Mouse (Mus musculus): ENCODE results near the gene Rnf130. TPM values are rescaled to one million over a fixed set of nuclear protein-coding genes. Genes with fewer than 3 reads are reported as not detected.

The Rnf130 gene
- polyA plus RNA-seq, 2 experiments, result 16.0 to 36.3 TPM

DNA sequence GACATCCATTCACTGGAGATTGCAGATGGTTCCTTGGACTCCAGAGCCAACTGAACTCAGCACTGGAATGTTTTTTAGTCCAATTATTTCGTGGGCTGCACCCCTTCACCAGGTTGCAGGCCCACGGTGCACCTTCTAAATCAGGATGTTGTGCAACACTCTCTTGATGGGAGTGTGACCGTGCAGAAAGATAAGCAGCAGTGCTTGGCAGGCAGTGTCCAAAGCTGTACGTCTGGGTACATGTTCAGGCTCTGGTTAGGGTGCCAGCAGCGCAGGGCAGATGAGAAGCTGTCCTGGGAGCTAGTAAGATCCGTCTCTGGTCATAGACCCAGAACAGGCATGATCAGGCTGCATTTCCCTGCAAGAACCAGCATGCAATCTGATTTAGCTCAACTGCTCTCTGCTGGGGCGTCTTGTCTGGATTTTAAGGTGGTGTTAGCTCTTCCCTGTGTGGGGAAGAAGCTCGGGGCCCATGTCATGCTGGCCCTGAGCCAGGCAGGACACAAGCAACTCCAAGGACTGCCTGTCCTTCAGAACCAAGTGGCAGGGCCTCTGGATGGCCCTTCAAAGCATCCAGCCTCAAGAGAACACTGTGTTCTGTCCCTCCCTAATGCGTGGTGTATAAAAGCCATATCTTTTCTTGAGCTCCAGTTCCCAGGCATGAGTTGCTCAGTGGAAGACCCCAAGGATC is 122.3 kb downstream of the Rnf130 start:
- Histone ChIP-seq H3K27me3 (ENCODE audit: control insufficient read depth, insufficient read depth, low read length) (no peaks in the 10 kb centered on the region), H3K27ac (no peak overlapping the region), H3K9ac (replicated peaks) (no peak overlapping the region), H3K36me3 (replicated peaks; ENCODE audit: control insufficient read depth, insufficient read depth, low read depth) (peaks cover 15% of the 10 kb centered on the region), H3K9me3 (ENCODE audit: control insufficient read depth, low read length) (no peaks in the 10 kb centered on the region), H3K4me2 (ENCODE audit: low read depth) (no peak overlapping the region), H3K4me3 (ENCODE audit: insufficient read depth in 1 of 2, low read depth in 2 of 2, low read length in 2 of 2) (no peak overlapping the region), H3K4me1 (replicated peaks; ENCODE audit: control insufficient read depth in 2 of 2, insufficient read depth in 2 of 2, low read length in 1 of 2) (no peaks in the 10 kb centered on the region)
- 51% methylated on average over 9 of the region's 9 CpGs for WGBS (ENCODE audit: insufficient replicate concordance)
- TF ChIP-seq CTCF (IDR thresholded peaks at IDR 0.05; ENCODE audit: low read depth) (no peak), EP300 (IDR thresholded peaks at IDR 0.05; ENCODE audit: low read depth) (no peak)
- ATAC-seq (ENCODE audit: insufficient read depth) (no peak), DNase-seq (ENCODE audit: low read depth in 3 of 3, low spot score in 3 of 3) (no peak)

DNA sequence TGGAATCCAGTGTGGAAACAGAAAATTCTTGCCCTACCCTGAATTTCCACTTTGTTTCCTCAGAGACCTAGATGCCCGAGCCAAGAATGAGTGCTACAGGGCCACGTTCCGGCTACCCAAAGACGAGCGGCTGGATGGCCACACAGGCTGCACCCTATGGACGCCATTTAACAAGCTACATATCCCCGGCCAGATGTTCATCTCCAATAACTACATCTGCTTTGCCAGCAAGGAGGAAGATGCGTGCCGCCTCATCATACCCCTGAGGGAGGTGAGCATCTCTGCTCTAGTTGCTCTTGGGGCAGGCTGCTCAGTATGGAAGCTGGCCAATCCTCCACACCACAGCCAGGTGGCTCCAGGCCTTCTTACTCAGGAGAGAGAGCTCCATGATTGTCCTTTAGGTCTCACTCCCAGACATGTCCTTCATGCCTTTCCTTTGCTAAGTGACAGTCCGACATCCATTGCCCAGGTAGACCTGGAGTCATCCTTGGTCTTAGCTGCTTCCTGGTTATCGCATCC is 122.9 kb downstream of the Rnf130 start:
- H3K4me3 ChIP-seq (ENCODE audit: insufficient read depth in 1 of 2, low read depth in 2 of 2, low read length in 2 of 2), result no peak overlapping the region
- ATAC-seq (ENCODE audit: insufficient read depth) (no peak), DNase-seq (ENCODE audit: low read depth in 3 of 3, low spot score in 3 of 3) (no peak)
- H3K27me3 ChIP-seq (ENCODE audit: control insufficient read depth, insufficient read depth, low read length), result no peaks in the 10 kb centered on the region
- no peak overlapping the region for H3K27ac ChIP-seq
- 78% methylated on average over 11 of the region's 11 CpGs for WGBS (ENCODE audit: insufficient replicate concordance)
- no peak overlapping the region for H3K9ac ChIP-seq (replicated peaks)
- TF ChIP-seq CTCF (IDR thresholded peaks at IDR 0.05; ENCODE audit: low read depth) (0 out of 2 replicates have a peak, but pooled peaks have one; percentile 2), EP300 (IDR thresholded peaks at IDR 0.05; ENCODE audit: low read depth) (no peak)
- H3K4me2 ChIP-seq (ENCODE audit: low read depth), result no peak overlapping the region
- H3K36me3 ChIP-seq (replicated peaks; ENCODE audit: control insufficient read depth, insufficient read depth, low read depth), result peaks cover 15% of the 10 kb centered on the region
- no peaks in the 10 kb centered on the region for H3K9me3 ChIP-seq (ENCODE audit: control insufficient read depth, low read length)
- H3K4me1 ChIP-seq (replicated peaks; ENCODE audit: control insufficient read depth in 2 of 2, insufficient read depth in 2 of 2, low read length in 1 of 2), result no peaks in the 10 kb centered on the region

- no peak for TF ChIP-seq CTCF (IDR thresholded peaks at IDR 0.05; ENCODE audit: low read depth)
- TF ChIP-seq EP300 (IDR thresholded peaks at IDR 0.05; ENCODE audit: low read depth), result no peak
- Histone ChIP-seq H3K9ac (replicated peaks) (no peak overlapping the region), H3K27me3 (ENCODE audit: control insufficient read depth, insufficient read depth, low read length) (no peaks in the 10 kb centered on the region), H3K36me3 (replicated peaks; ENCODE audit: control insufficient read depth, insufficient read depth, low read depth) (peaks cover 15% of the 10 kb centered on the region), H3K9me3 (ENCODE audit: control insufficient read depth, low read length) (no peaks in the 10 kb centered on the region), H3K27ac (no peak overlapping the region), H3K4me1 (replicated peaks; ENCODE audit: control insufficient read depth in 2 of 2, insufficient read depth in 2 of 2, low read length in 1 of 2) (no peaks in the 10 kb centered on the region), H3K4me3 (ENCODE audit: insufficient read depth in 1 of 2, low read depth in 2 of 2, low read length in 2 of 2) (no peak overlapping the region), H3K4me2 (ENCODE audit: low read depth) (no peak overlapping the region)
- WGBS (ENCODE audit: insufficient replicate concordance), result 75% methylated on average over 7 of the region's 7 CpGs
- no peak for DNase-seq (ENCODE audit: low read depth in 3 of 3, low spot score in 3 of 3)
- ATAC-seq (ENCODE audit: insufficient read depth), result no peak
Measured at GRCm38 (mm10) chr11:50149200-50149599, 124.1 kb downstream of the Rnf130 start.

- DNase-seq (ENCODE audit: low read depth in 3 of 3, low spot score in 3 of 3) (no peak), ATAC-seq (ENCODE audit: insufficient read depth) (no peak)
- Histone ChIP-seq H3K27ac (no peak overlapping the region), H3K4me2 (ENCODE audit: low read depth) (no peak overlapping the region), H3K4me3 (ENCODE audit: insufficient read depth in 1 of 2, low read depth in 2 of 2, low read length in 2 of 2) (no peak overlapping the region), H3K36me3 (replicated peaks; ENCODE audit: control insufficient read depth, insufficient read depth, low read depth) (peaks cover 15% of the 10 kb centered on the region), H3K9ac (replicated peaks) (no peak overlapping the region), H3K9me3 (ENCODE audit: control insufficient read depth, low read length) (no peaks in the 10 kb centered on the region), H3K4me1 (replicated peaks; ENCODE audit: control insufficient read depth in 2 of 2, insufficient read depth in 2 of 2, low read length in 1 of 2) (no peaks in the 10 kb centered on the region), H3K27me3 (ENCODE audit: control insufficient read depth, insufficient read depth, low read length) (no peaks in the 10 kb centered on the region)
- 65% methylated on average over 9 of the region's 9 CpGs for WGBS (ENCODE audit: insufficient replicate concordance)
- no peak for TF ChIP-seq EP300 (IDR thresholded peaks at IDR 0.05; ENCODE audit: low read depth)
- TF ChIP-seq CTCF (IDR thresholded peaks at IDR 0.05; ENCODE audit: low read depth), result no peak
Measured at GRCm38 (mm10) chr11:50149603-50150150, 124.5 kb downstream of the Rnf130 start.

GRCm38 (mm10) chr11:50151374-50151773 is 126.2 kb downstream of the Rnf130 start:
- Histone ChIP-seq H3K27me3 (ENCODE audit: control insufficient read depth, insufficient read depth, low read length) (no peaks in the 10 kb centered on the region), H3K4me1 (replicated peaks; ENCODE audit: control insufficient read depth in 2 of 2, insufficient read depth in 2 of 2, low read length in 1 of 2) (no peaks in the 10 kb centered on the region), H3K4me2 (ENCODE audit: low read depth) (no peak overlapping the region), H3K27ac (no peak overlapping the region), H3K4me3 (ENCODE audit: insufficient read depth in 1 of 2, low read depth in 2 of 2, low read length in 2 of 2) (no peak overlapping the region), H3K9me3 (ENCODE audit: control insufficient read depth, low read length) (no peaks in the 10 kb centered on the region), H3K9ac (replicated peaks) (no peak overlapping the region), H3K36me3 (replicated peaks; ENCODE audit: control insufficient read depth, insufficient read depth, low read depth) (peaks cover 16% of the 10 kb centered on the region; the same call in 1 of the 2 replicates)
- TF ChIP-seq EP300 (IDR thresholded peaks at IDR 0.05; ENCODE audit: low read depth) (no peak), CTCF (IDR thresholded peaks at IDR 0.05; ENCODE audit: low read depth) (no peak)
- DNase-seq (ENCODE audit: low read depth in 3 of 3, low spot score in 3 of 3), result no peak
- no peak for ATAC-seq (ENCODE audit: insufficient read depth)
- WGBS (ENCODE audit: insufficient replicate concordance), result 79% methylated on average over 3 of the region's 3 CpGs

All from liver, embryonic 14.5 days (tissue).